Mouse (Mus musculus) midbrain, postnatal 0 days (tissue): ENCODE measurements at regions not wholly inside any gene's neighbourhood (a gene's known extent, or its start where the extent isn't known, plus 50 kb on each side); places are given as distances from the start of the nearest gene placed in this dataset.

Experiments
- ATAC-seq: fragments of 200-750 bp; cut with Nextera tagmentation; 2 replicates; pipeline ENCODE4 v1.8.0; 2017; ENCODE audit warnings: moderate number of reproducible peaks, mild to moderate bottlenecking, moderate TSS enrichment, moderate library complexity; ENCODE audit not compliant: low FRiP score
- DNase-seq: peaks from one replicate; pipeline ENCODE4 v3.0.0-alpha.2; 2015; ENCODE audit warnings: low spot score
- H3K27ac ChIP-seq: fragments of 300-500 bp; sonication (generic); 2 replicates; pipeline ENCODE4 v1.5.1; 2014; ENCODE audit warnings: low read depth, mild to moderate bottlenecking, low read length, mixed read lengths
- H3K27me3 ChIP-seq: fragments of 300-500 bp; sonication (generic); 2 replicates; pipeline ENCODE4 v1.6.1; 2014; ENCODE audit warnings: low read length, control low read depth, mixed read lengths; ENCODE audit not compliant: insufficient read depth
- H3K36me3 ChIP-seq: fragments of 300-500 bp; sonication (generic); 2 replicates; pipeline ENCODE4 v1.6.1; 2014; ENCODE audit warnings: low read length, control low read depth, mixed read lengths; ENCODE audit not compliant: insufficient read depth
- H3K4me1 ChIP-seq: fragments of 300-500 bp; sonication (generic); 2 replicates; pipeline ENCODE4 v1.6.1; 2014; ENCODE audit warnings: mild to moderate bottlenecking, control low read depth, antibody characterized with exemption, low read length, mixed read lengths; ENCODE audit not compliant: insufficient read depth
- H3K4me2 ChIP-seq: fragments of 300-500 bp; sonication (generic); 2 replicates; pipeline ENCODE4 v1.6.1; 2014; ENCODE audit warnings: low read depth, mild to moderate bottlenecking, low read length, mixed read lengths; ENCODE audit not compliant: poor library complexity, severe bottlenecking
- H3K4me3 ChIP-seq: fragments of 300-500 bp; sonication (generic); 2 replicates; pipeline ENCODE4 v1.5.1; 2014; ENCODE audit warnings: low read depth, mild to moderate bottlenecking, low read length, moderate library complexity
- H3K9ac ChIP-seq: fragments of 300-500 bp; sonication (generic); replicated peaks from 2 replicates; pipeline ENCODE4 v1.6.1; 2014; ENCODE audit warnings: mild to moderate bottlenecking, low read length, moderate library complexity, mixed read lengths; ENCODE audit not compliant: poor library complexity, severe bottlenecking
- H3K9me3 ChIP-seq: fragments of 300-500 bp; sonication (generic); 2 replicates; pipeline ENCODE4 v1.6.1; 2016; ENCODE audit warnings: low read length, control low read depth
- CTCF ChIP-seq: IDR thresholded peaks from 2 replicates; pipeline ENCODE4 v1.5.1; 2016; ENCODE audit warnings: antibody characterized with exemption, mild to moderate bottlenecking
- WGBS: fragments of 180-500 bp; shearing (Covaris S2); extraction: QIAGEN DNeasy Blood & Tissue Kit; methylation state at CpG from one replicate; pipeline ENCODE4 v1.1.7; 2014; 5-methylcytosine and 5-hydroxymethylcytosine counted together

DNA sequence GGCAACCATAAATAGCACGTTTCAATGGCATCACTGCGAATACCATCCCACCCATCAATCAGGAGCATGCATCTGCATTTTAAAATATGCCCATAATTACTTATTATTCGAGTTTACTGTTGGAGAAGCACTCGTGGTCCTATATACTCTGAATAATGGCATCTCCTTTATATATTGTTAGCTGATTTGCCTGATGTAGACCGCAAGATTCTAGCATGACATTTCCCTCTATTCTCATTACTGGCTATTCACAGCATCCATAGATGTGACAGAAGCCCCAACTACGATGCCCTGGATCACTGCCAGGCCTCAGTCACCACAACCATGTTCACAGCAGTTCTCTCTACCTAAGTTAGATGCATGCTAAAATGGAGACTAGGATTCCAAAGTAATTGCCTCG is 77.4 kb upstream of the Epha4 start:
- Histone ChIP-seq H3K27me3 (no peaks in the 10 kb centered on the region), H3K9me3 (no peaks in the 10 kb centered on the region), H3K36me3 (no peaks in the 10 kb centered on the region), H3K4me2 (no peak overlapping the region), H3K4me1 (no peaks in the 10 kb centered on the region), H3K4me3 (no peak overlapping the region), H3K9ac (no peak overlapping the region), H3K27ac (no peak overlapping the region)
- ATAC-seq, result no peak
- 49% methylated on average over 7 of the region's 7 CpGs for WGBS
- no peak for DNase-seq
- no peak for TF ChIP-seq CTCF

DNA sequence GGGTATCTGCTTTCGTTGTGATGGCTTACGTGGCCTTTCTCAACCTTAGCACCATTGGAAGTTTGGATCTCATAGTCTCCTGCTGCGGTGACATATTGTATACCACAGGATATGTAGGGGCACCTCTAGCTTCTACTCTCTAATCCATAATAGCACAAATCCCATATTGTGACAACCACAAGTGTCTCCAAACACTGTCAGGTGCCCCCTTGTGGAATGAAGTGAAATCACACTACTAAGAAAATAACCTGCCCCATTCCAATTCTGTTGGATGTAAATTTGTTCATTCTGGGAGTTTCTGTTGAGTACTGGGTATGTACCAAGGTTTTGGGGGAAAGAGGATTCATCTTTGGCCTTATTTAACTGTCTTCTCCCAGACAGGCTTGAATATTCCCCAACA is 74.5 kb upstream of the Epha4 start:
- WGBS, result 87% methylated on average over 3 of the region's 3 CpGs
- peak; percentile 55 for TF ChIP-seq CTCF
- no peak overlapping the region for H3K9ac ChIP-seq
- H3K36me3 ChIP-seq, result no peaks in the 10 kb centered on the region
- no peak overlapping the region for H3K4me2 ChIP-seq
- no peak for DNase-seq
- H3K9me3 ChIP-seq, result no peaks in the 10 kb centered on the region
- no peaks in the 10 kb centered on the region for H3K27me3 ChIP-seq
- no peaks in the 10 kb centered on the region for H3K4me1 ChIP-seq
- no peak overlapping the region for H3K27ac ChIP-seq
- no peak overlapping the region for H3K4me3 ChIP-seq
- ATAC-seq, result no peak

DNA sequence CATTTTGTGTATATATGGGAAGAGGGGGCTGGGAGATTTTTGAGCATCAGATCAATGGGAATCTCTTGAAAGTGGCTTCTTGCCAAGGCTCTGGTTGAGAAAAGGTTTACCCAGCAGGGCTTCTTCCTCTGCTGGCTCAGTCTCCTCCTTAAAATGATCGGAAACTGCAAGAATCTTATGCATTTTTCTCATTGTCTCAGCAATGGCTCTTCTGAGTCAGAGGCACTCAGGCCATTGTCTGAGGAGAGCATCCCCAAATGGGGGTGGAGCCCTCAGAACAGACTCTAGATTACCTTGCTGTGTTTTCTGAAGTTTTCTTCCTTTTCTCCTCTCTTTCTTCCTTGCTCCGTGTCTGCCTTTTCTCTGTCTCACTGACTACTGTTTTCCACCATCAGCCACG is 70.6 kb upstream of the Epha4 start:
- no peaks in the 10 kb centered on the region for H3K27me3 ChIP-seq
- 59% methylated on average over 3 of the region's 3 CpGs for WGBS
- no peak for ATAC-seq
- no peaks in the 10 kb centered on the region for H3K4me1 ChIP-seq
- no peaks in the 10 kb centered on the region for H3K36me3 ChIP-seq
- DNase-seq, result no peak
- no peak for TF ChIP-seq CTCF
- no peak overlapping the region for H3K9ac ChIP-seq
- no peak overlapping the region for H3K27ac ChIP-seq
- H3K9me3 ChIP-seq, result no peaks in the 10 kb centered on the region
- no peak overlapping the region for H3K4me2 ChIP-seq
- no peak overlapping the region for H3K4me3 ChIP-seq

DNA sequence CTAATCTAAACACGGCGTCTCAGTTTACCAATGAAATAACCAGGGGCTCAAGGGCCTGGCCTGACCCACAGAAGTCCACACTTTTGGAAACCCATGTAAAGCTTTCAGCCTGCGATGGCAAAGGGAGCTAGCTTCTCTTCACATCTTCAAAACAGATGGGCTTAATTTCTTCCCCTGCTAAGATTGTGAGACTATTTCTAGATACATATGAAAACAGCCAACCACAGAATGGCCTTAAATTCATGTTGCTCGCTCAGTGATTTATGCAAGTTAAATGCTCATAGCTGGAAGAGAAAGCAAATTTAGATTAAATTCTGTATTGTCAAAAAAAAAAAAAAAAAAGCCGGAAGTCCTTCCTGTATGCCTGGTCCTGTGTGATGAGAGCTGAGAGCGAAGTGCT is 53.2 kb upstream of the Epha4 start:
- Histone ChIP-seq H3K9me3 (no peaks in the 10 kb centered on the region), H3K27me3 (no peaks in the 10 kb centered on the region), H3K4me3 (no peak overlapping the region), H3K9ac (no peak overlapping the region), H3K27ac (no peak overlapping the region), H3K4me2 (no peak overlapping the region), H3K36me3 (no peaks in the 10 kb centered on the region), H3K4me1 (peaks cover 7% of the 10 kb centered on the region; the same call in 1 of the 2 replicates)
- no peak for TF ChIP-seq CTCF
- ATAC-seq (no peak), DNase-seq (no peak)
- 90% methylated on average over 6 of the region's 6 CpGs for WGBS

DNA sequence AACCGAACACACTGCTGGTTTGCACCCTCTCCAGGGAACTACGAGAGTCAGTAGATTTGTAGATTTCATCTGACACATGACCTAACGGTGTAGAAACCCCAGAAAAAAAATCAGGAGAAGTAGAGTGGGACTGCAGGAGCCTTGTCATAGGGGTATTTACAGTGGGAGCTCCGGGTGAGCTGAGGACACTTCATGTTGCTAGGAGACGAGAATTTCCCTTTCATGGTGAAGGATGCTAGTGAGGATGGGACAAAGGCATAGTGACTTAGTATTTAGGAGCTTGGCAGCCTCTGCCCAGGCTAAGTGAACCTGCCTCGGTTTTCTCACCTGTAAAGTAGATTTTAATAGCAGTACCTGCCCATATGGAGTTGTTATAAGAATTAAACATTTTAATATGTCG is 52.8 kb upstream of the Epha4 start:
- no peak for ATAC-seq
- no peak overlapping the region for H3K27ac ChIP-seq

More for the DNA sequence above, 52.8 kb upstream of the Epha4 start:
- H3K27me3 ChIP-seq, result no peaks in the 10 kb centered on the region
- no peak overlapping the region for H3K4me3 ChIP-seq
- no peak overlapping the region for H3K9ac ChIP-seq
- H3K9me3 ChIP-seq, result no peaks in the 10 kb centered on the region
- 49% methylated on average over 7 of the region's 7 CpGs for WGBS
- H3K4me1 ChIP-seq, result peaks cover 7% of the 10 kb centered on the region; the same call in 1 of the 2 replicates
- no peak overlapping the region for H3K4me2 ChIP-seq
- TF ChIP-seq CTCF, result no peak
- H3K36me3 ChIP-seq, result no peaks in the 10 kb centered on the region
- DNase-seq, result peak; percentile 24
